Mouse (Mus musculus) right cerebral cortex, postnatal 36 days (tissue): ENCODE measurements around the gene Tfdp2.

Experiments
- DNase-seq, 2 experiments: peaks; one replicate each; pipeline ENCODE4 v3.0.0; 2022; ENCODE audit warnings: low spot score in 2 of 2, mixed read lengths in 1 of 2

The Tfdp2 gene

GRCm38 (mm10) chr9:96369654-96370384, 173.7 kb downstream of the Tfdp2 start:
- DNase-seq = no peak

GRCm38 (mm10) chr9:96371075-96371474, 175.0 kb downstream of the Tfdp2 start:
- DNase-seq = no peak
